Mouse (Mus musculus): ENCODE results near the gene Unc5b.
A peak's percentile ranks its signal among the peaks of the same experiment; 100 is the strongest.

Unc5b gene

GRCm38 (mm10) chr10:60821311-60821710, 10.1 kb downstream of the Unc5b start:
- DNase-seq (ENCODE audit: low read depth, low spot score) = no peak

- DNase-seq (ENCODE audit: low read depth, low spot score) = no peak
Observed at GRCm38 (mm10) chr10:60820552-60820951, 10.8 kb downstream of the Unc5b start.

- DNase-seq (ENCODE audit: low read depth, low spot score) = no peak
Observed at GRCm38 (mm10) chr10:60819654-60820192, 11.7 kb downstream of the Unc5b start.

- DNase-seq (ENCODE audit: low read depth, low spot score) = peak; percentile 90
Observed at GRCm38 (mm10) chr10:60819179-60819578, 12.2 kb downstream of the Unc5b start.

- no peak for DNase-seq (ENCODE audit: low read depth, low spot score)
Observed at GRCm38 (mm10) chr10:60818708-60819107, 12.7 kb downstream of the Unc5b start.

- no peak for DNase-seq (ENCODE audit: low read depth, low spot score)
Observed at GRCm38 (mm10) chr10:60817868-60818267, 13.5 kb downstream of the Unc5b start.

- DNase-seq (ENCODE audit: low read depth, low spot score) = peak; percentile 91
Observed at GRCm38 (mm10) chr10:60816872-60817648, 14.3 kb downstream of the Unc5b start.

GRCm38 (mm10) chr10:60815855-60816254, 15.5 kb downstream of the Unc5b start:
- DNase-seq (ENCODE audit: low read depth, low spot score) = peak; percentile 63

GRCm38 (mm10) chr10:60815059-60815458, 16.3 kb downstream of the Unc5b start:
- no peak for DNase-seq (ENCODE audit: low read depth, low spot score)

GRCm38 (mm10) chr10:60814444-60815057, 16.8 kb downstream of the Unc5b start:
- DNase-seq (ENCODE audit: low read depth, low spot score) = peak; percentile 97

GRCm38 (mm10) chr10:60813606-60814005, 17.8 kb downstream of the Unc5b start:
- no peak for DNase-seq (ENCODE audit: low read depth, low spot score)

GRCm38 (mm10) chr10:60811792-60812525, 19.4 kb downstream of the Unc5b start:
- no peak for DNase-seq (ENCODE audit: low read depth, low spot score)

GRCm38 (mm10) chr10:60808447-60808846, 22.9 kb downstream of the Unc5b start:
- DNase-seq (ENCODE audit: low read depth, low spot score) = peak; percentile 62

GRCm38 (mm10) chr10:60807531-60808185, 23.7 kb downstream of the Unc5b start:
- peak; percentile 88 for DNase-seq (ENCODE audit: low read depth, low spot score)

GRCm38 (mm10) chr10:60806207-60806538, 25.2 kb downstream of the Unc5b start:
- no peak for DNase-seq (ENCODE audit: low read depth, low spot score)

- DNase-seq (ENCODE audit: low read depth, low spot score) = no peak
Observed at GRCm38 (mm10) chr10:60805436-60806206, 25.8 kb downstream of the Unc5b start.

GRCm38 (mm10) chr10:60804865-60805264, 26.5 kb downstream of the Unc5b start:
- DNase-seq (ENCODE audit: low read depth, low spot score) = no peak

- no peak for DNase-seq (ENCODE audit: low read depth, low spot score)
Observed at GRCm38 (mm10) chr10:60803971-60804370, 27.4 kb downstream of the Unc5b start.

GRCm38 (mm10) chr10:60801898-60802412, 29.4 kb downstream of the Unc5b start:
- no peak for DNase-seq (ENCODE audit: low read depth, low spot score)

GRCm38 (mm10) chr10:60801168-60801897, 30.0 kb downstream of the Unc5b start:
- no peak for DNase-seq (ENCODE audit: low read depth, low spot score)

All from 3T3-L1 (cell line).